In genomic region chr9:32667518-32667908, GRCm38 (mm10) we compare ENCODE assay signal across 9 mouse cellular contexts. TPM values are rescaled to one million over a fixed set of nuclear protein-coding genes. Genes with fewer than 3 reads are reported as not detected.
A peak's percentile ranks its signal among the peaks of the same experiment; 100 is the strongest.
DNase-seq lines count a peak whose midpoint lies in the region; ATAC-seq and TF ChIP-seq lines count a peak whose summit lies in the region.
"Had no signal": no experiment of that assay in that cellular context is flagged by ENCODE, and none has a peak within 500 bp of the region (broad histone marks: within the 10 kb centered on the region; RNA-seq: fewer than 3 reads in every experiment).

No protein-coding gene starts in this region.

- no peak overlapping the region for H3K4me2 ChIP-seq in heart, embryonic 11.5 days
- H3K4me2 ChIP-seq in liver, embryonic 15.5 days = no peak overlapping the region
- 0 out of 2 replicates have a peak overlapping the region, but pooled peaks have one; percentile 27 for H3K4me2 ChIP-seq in stomach, embryonic 16.5 days (ENCODE audit: low read depth, low read length)

- H3K9ac ChIP-seq in heart, embryonic 11.5 days (ENCODE audit: low read depth, low read length) = no peak overlapping the region
- H3K9ac ChIP-seq in liver, embryonic 15.5 days = no peak overlapping the region
- no peak overlapping the region for H3K9ac ChIP-seq in stomach, embryonic 16.5 days (ENCODE audit: low read length)

- 0 out of 2 replicates have a peak overlapping the region, but pooled peaks have one; percentile 46 for H3K27ac ChIP-seq in heart, embryonic 11.5 days (ENCODE audit: low read depth, low read length)
- H3K27ac ChIP-seq in liver, embryonic 15.5 days (replicated peaks) = peak overlapping the region; percentile 45; the same call in 1 of the 2 replicates
- H3K27ac ChIP-seq in thymus, adult 2 months (ENCODE audit: control insufficient read depth, insufficient read depth, low read length) = peak overlapping the region; percentile 32; the same call in 1 of the 2 replicates
- H3K27ac ChIP-seq in stomach, embryonic 16.5 days (ENCODE audit: low read length) = peak overlapping the region; percentile 61; the same call in 1 of the 2 replicates

- no peak overlapping the region for H3K4me3 ChIP-seq in heart, embryonic 11.5 days (ENCODE audit: low read depth, low read length)
- H3K4me3 ChIP-seq in liver, embryonic 15.5 days (replicated peaks) = no peak overlapping the region
- no peak overlapping the region for H3K4me3 ChIP-seq in thymus, adult 2 months (ENCODE audit: control insufficient read depth, insufficient read depth, low read length)
- no peak overlapping the region for H3K4me3 ChIP-seq in stomach, embryonic 16.5 days (replicated peaks; ENCODE audit: low read length)

- 61% methylated on average over 7 of the region's 7 CpGs for WGBS in heart, embryonic 11.5 days (ENCODE audit: insufficient replicate concordance)
- WGBS in liver, embryonic 15.5 days (ENCODE audit: insufficient replicate concordance) = 45% methylated on average over 7 of the region's 7 CpGs
- 63% methylated on average over 7 of the region's 7 CpGs for WGBS in thymus, adult 2 months
- 41% methylated on average over 7 of the region's 7 CpGs for WGBS in stomach, embryonic 16.5 days

- no peak for DNase-seq in heart, postnatal 25 days (ENCODE audit: low spot score)
- no peak for DNase-seq in liver
- DNase-seq in thymus, adult 2 months = no peak
- no peak for DNase-seq in thymus, postnatal 0 days (ENCODE audit: low spot score)
- DNase-seq in urinary bladder, adult 18-20 months (ENCODE audit: low spot score in 2 of 2) = no peak
- DNase-seq: layer of hippocampus, postnatal 36 days had no signal

- TF ChIP-seq CTCF in thymus, adult 2 months (IDR thresholded peaks at IDR 0.05; ENCODE audit: borderline replicate concordance, control insufficient read depth, extremely low read depth, insufficient read depth, low read length, poor library complexity) = no peak

- H3K36me3 ChIP-seq in heart, embryonic 11.5 days (ENCODE audit: control insufficient read depth, insufficient read depth, low read length) = no peaks in the 10 kb centered on the region
- H3K36me3 ChIP-seq in liver, embryonic 15.5 days (replicated peaks) = no peaks in the 10 kb centered on the region
- no peaks in the 10 kb centered on the region for H3K36me3 ChIP-seq in thymus, adult 2 months (ENCODE audit: control insufficient read depth, insufficient read depth, low read length)
- no peaks in the 10 kb centered on the region for H3K36me3 ChIP-seq in stomach, embryonic 16.5 days (ENCODE audit: control insufficient read depth, insufficient read depth, low read length)

- H3K27me3 ChIP-seq in heart, embryonic 11.5 days (ENCODE audit: control insufficient read depth, insufficient read depth, low read length) = no peaks in the 10 kb centered on the region
- peaks cover 20% of the 10 kb centered on the region for H3K27me3 ChIP-seq in liver, embryonic 15.5 days
- no peaks in the 10 kb centered on the region for H3K27me3 ChIP-seq in thymus, adult 2 months (ENCODE audit: control insufficient read depth, insufficient read depth, low read length)
- H3K27me3 ChIP-seq in stomach, embryonic 16.5 days (ENCODE audit: control insufficient read depth, insufficient read depth, low read length) = no peaks in the 10 kb centered on the region

- no peaks in the 10 kb centered on the region for H3K9me3 ChIP-seq in heart, embryonic 11.5 days (replicated peaks; ENCODE audit: control insufficient read depth, low read length)
- no peaks in the 10 kb centered on the region for H3K9me3 ChIP-seq in liver, embryonic 15.5 days (replicated peaks)
- no peaks in the 10 kb centered on the region for H3K9me3 ChIP-seq in stomach, embryonic 16.5 days (replicated peaks; ENCODE audit: control insufficient read depth, low read length)

- no peak for TF ChIP-seq POLR2A in thymus, adult 2 months (IDR thresholded peaks at IDR 0.05; ENCODE audit: control insufficient read depth, extremely low read depth, insufficient read depth, low read length, poor library complexity)

- peaks cover 18% of the 10 kb centered on the region for H3K4me1 ChIP-seq in heart, embryonic 11.5 days (ENCODE audit: control insufficient read depth, insufficient read depth, low read length)
- H3K4me1 ChIP-seq in liver, embryonic 15.5 days (replicated peaks) = peaks cover 3% of the 10 kb centered on the region
- H3K4me1 ChIP-seq in thymus, adult 2 months (replicated peaks; ENCODE audit: control insufficient read depth, insufficient read depth, low read length) = peaks cover 38% of the 10 kb centered on the region
- peaks cover 27% of the 10 kb centered on the region for H3K4me1 ChIP-seq in stomach, embryonic 16.5 days (ENCODE audit: control insufficient read depth, insufficient read depth, low read length)

- ATAC-seq in heart, embryonic 11.5 days (replicated peaks; ENCODE audit: insufficient number of reproducible peaks, low FRiP score, low TSS enrichment) = no peak
- ATAC-seq in liver, embryonic 15.5 days (ENCODE audit: insufficient read depth) = no peak
- ATAC-seq in stomach, embryonic 16.5 days (ENCODE audit: insufficient read depth, low FRiP score) = no peak

- intact Hi-C loops in heart, postnatal 25 days (cut with DNase I) = no loop called here

RNA-seq across cellular contexts. Expression of gene Ets1, which starts 31.5 kb away (rescaled TPM):
- polyA plus RNA-seq in heart, embryonic 11.5 days (2014; fragmentation: Nextera tagmentation; extraction: Ambion mirVana) = 38.3 and 53.0 TPM in 2 replicates
- 10 to 100 TPM; 64.3 to 67.1 TPM for total RNA-seq in heart, postnatal 25 days (2021)
- 13.6 and 15.4 TPM in 2 replicates for polyA plus RNA-seq in liver, embryonic 15.5 days (2015; fragmentation: Nextera tagmentation; extraction: Ambion mirVana)
- polyA plus RNA-seq in thymus, adult 2 months (2012; rRNA removed) = 272 and 400 TPM in 2 replicates
- 324 and 355 TPM in 2 replicates for polyA plus RNA-seq in thymus, postnatal 0 days (2015; fragmentation: Nextera tagmentation; extraction: Ambion mirVana)
- polyA plus RNA-seq in stomach, embryonic 16.5 days (2015; fragmentation: Nextera tagmentation; extraction: Ambion mirVana) = 36.0 and 43.7 TPM in 2 replicates
